Mouse (Mus musculus) intestine, embryonic 14.5 days (tissue): ENCODE results near the gene Pomgnt2. TPM values are rescaled to one million over a fixed set of nuclear protein-coding genes. Genes with fewer than 3 reads are reported as not detected.

Experiments used
- ATAC-seq: fragments of 200-750 bp; cut with Nextera tagmentation; replicated peaks from 2 replicates; pipeline ENCODE4 v1.8.0; 2017; ENCODE audit warnings: low read depth, moderate number of reproducible peaks, moderate TSS enrichment, moderate library complexity; ENCODE audit not compliant: low FRiP score, low TSS enrichment
- DNase-seq: peaks from one replicate; pipeline ENCODE4 v3.0.0-alpha.2; 2018; ENCODE audit warnings: low spot score
- H3K27ac ChIP-seq: fragments of 300-500 bp; sonication (generic); 2 replicates; pipeline ENCODE4 v1.5.1; 2014; ENCODE audit warnings: low read depth, mild to moderate bottlenecking, control low read depth
- H3K27me3 ChIP-seq: fragments of 300-500 bp; sonication (generic); replicated peaks from 2 replicates; pipeline ENCODE4 v1.6.1; 2014; ENCODE audit warnings: low read length, control low read depth; ENCODE audit not compliant: control insufficient read depth, insufficient read depth
- H3K36me3 ChIP-seq: fragments of 300-500 bp; sonication (generic); 2 replicates; pipeline ENCODE4 v1.6.1; 2014; ENCODE audit warnings: low read length, control low read depth; ENCODE audit not compliant: control insufficient read depth, insufficient read depth
- H3K4me1 ChIP-seq: fragments of 300-500 bp; sonication (generic); replicated peaks from 2 replicates; pipeline ENCODE4 v1.6.1; 2014; ENCODE audit warnings: low read length, control low read depth, mixed read lengths; ENCODE audit not compliant: control insufficient read depth, insufficient read depth
- H3K4me2 ChIP-seq: fragments of 300-500 bp; sonication (generic); 2 replicates; pipeline ENCODE4 v1.6.1; 2014; ENCODE audit warnings: low read length
- H3K4me3 ChIP-seq: fragments of 300-500 bp; sonication (generic); 2 replicates; pipeline ENCODE4 v1.5.1; 2014; ENCODE audit warnings: low read depth, low read length, control low read depth, mixed read lengths
- H3K9ac ChIP-seq: fragments of 300-500 bp; sonication (generic); 2 replicates; pipeline ENCODE4 v1.6.1; 2014; ENCODE audit warnings: mild to moderate bottlenecking, low read length
- H3K9me3 ChIP-seq: fragments of 300-500 bp; sonication (generic); 2 replicates; pipeline ENCODE4 v1.6.1; 2016; ENCODE audit warnings: low read length, control low read depth; ENCODE audit not compliant: control insufficient read depth
- WGBS: fragments of 180-500 bp; shearing (Covaris S2); extraction: QIAGEN DNeasy Blood & Tissue Kit; methylation state at CpG from one replicate; pipeline ENCODE4 v1.1.7; 2014; 5-methylcytosine and 5-hydroxymethylcytosine counted together
- polyA plus RNA-seq: library from polyadenylated mRNA; unstranded; fragments of >200 nt; fragmentation: Nextera tagmentation; extraction: Ambion mirVana; gene quantifications from 2 replicates; pipeline ENCODE4 v1.2.1, GENCODE M21; 2014

Pomgnt2 gene
- polyA plus RNA-seq, 1 experiment from 2014 or later: 12.8 TPM

DNA sequence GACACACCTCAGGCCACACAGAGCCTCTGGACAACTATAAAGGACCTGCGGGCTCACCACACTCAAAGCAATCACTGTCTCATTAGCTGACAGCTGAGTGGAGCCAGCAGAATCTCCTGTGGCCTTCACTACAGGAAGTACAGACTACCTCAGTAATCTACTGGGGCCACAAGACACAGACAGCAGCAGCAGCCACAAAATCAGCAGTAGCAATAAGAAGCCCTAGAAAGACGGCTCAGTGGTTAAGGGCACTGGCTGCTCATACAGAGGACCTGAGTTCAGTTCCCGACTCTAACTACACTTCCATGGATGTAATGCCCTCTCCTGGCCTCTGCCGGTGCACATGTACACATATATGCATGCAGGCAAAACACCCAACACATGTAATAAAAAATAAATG is 23.4 kb upstream of the Pomgnt2 start:
- H3K36me3 ChIP-seq: no peaks in the 10 kb centered on the region
- no peak overlapping the region for H3K4me2 ChIP-seq
- no peaks in the 10 kb centered on the region for H3K27me3 ChIP-seq
- DNase-seq (no peak), ATAC-seq (no peak)
- H3K9me3 ChIP-seq: no peaks in the 10 kb centered on the region
- H3K4me1 ChIP-seq: peaks cover 5% of the 10 kb centered on the region
- WGBS: 91% methylated on average over 4 of the region's 4 CpGs
- H3K9ac ChIP-seq: no peak overlapping the region
- H3K27ac ChIP-seq: no peak overlapping the region
- no peak overlapping the region for H3K4me3 ChIP-seq

- H3K27ac ChIP-seq: no peak overlapping the region
- no peak overlapping the region for H3K9ac ChIP-seq
- H3K4me3 ChIP-seq: no peak overlapping the region
- no peaks in the 10 kb centered on the region for H3K36me3 ChIP-seq
- H3K9me3 ChIP-seq: no peaks in the 10 kb centered on the region
- ATAC-seq (peak; percentile 70; the same call in 1 of the 2 replicates), DNase-seq (peak; percentile 61)
- WGBS: 14% methylated on average over 8 of the region's 8 CpGs
- H3K27me3 ChIP-seq: no peaks in the 10 kb centered on the region
- peaks cover 5% of the 10 kb centered on the region for H3K4me1 ChIP-seq
- no peak overlapping the region for H3K4me2 ChIP-seq
Measured at GRCm38 (mm10) chr9:122018782-122019395, 22.0 kb upstream of the Pomgnt2 start.

DNA sequence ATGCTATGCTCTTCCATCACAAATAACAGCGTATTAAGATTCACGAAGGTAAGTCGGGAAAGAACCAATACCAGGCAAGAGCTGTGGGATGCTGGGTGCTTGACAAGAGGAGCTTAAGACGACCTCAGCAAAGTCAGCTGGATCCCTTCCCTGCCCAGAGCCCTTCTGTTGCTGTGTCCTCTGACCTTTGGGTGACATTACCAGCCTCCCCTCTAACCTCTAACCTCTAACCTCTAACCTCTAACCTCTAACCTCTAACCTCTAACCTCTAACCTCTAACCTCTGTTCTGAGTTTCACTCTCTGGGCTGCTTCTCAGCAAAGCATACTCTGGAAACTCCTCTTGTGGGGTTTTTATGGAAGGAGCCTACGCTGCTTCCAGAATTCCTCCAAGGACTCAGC is 21.2 kb upstream of the Pomgnt2 start:
- no peak overlapping the region for H3K4me2 ChIP-seq
- no peak for DNase-seq

GRCm38 (mm10) chr9:122014241-122014667 is 17.3 kb upstream of the Pomgnt2 start:
- H3K4me3 ChIP-seq: no peak overlapping the region
- H3K4me1 ChIP-seq: peaks cover 2% of the 10 kb centered on the region; the same call in 1 of the 2 replicates
- H3K9me3 ChIP-seq: no peaks in the 10 kb centered on the region
- H3K4me2 ChIP-seq: no peak overlapping the region
- H3K27me3 ChIP-seq: no peaks in the 10 kb centered on the region
- DNase-seq (peak; percentile 90), ATAC-seq (no peak)
- H3K36me3 ChIP-seq: no peaks in the 10 kb centered on the region
- no peak overlapping the region for H3K9ac ChIP-seq
- WGBS: 12% methylated on average over 10 of the region's 10 CpGs
- no peak overlapping the region for H3K27ac ChIP-seq

More for the DNA sequence above, 21.2 kb upstream of the Pomgnt2 start:
- Histone ChIP-seq H3K36me3 (no peaks in the 10 kb centered on the region), H3K27ac (no peak overlapping the region), H3K9me3 (no peaks in the 10 kb centered on the region), H3K9ac (no peak overlapping the region), H3K27me3 (no peaks in the 10 kb centered on the region), H3K4me3 (no peak overlapping the region), H3K4me1 (peaks cover 5% of the 10 kb centered on the region; the same call in 1 of the 2 replicates)
- ATAC-seq: no peak
- WGBS: 83% methylated on average over 5 of the region's 5 CpGs

GRCm38 (mm10) chr9:122013629-122014028 is 16.7 kb upstream of the Pomgnt2 start:
- no peak overlapping the region for H3K4me3 ChIP-seq
- H3K27ac ChIP-seq: no peak overlapping the region
- ATAC-seq: no peak
- H3K27me3 ChIP-seq: no peaks in the 10 kb centered on the region
- no peaks in the 10 kb centered on the region for H3K36me3 ChIP-seq
- no peak overlapping the region for H3K9ac ChIP-seq
- H3K4me1 ChIP-seq: no peaks in the 10 kb centered on the region
- H3K4me2 ChIP-seq: no peak overlapping the region
- DNase-seq: no peak
- no peaks in the 10 kb centered on the region for H3K9me3 ChIP-seq
- WGBS: 74% methylated on average over 4 of the region's 4 CpGs

GRCm38 (mm10) chr9:122012816-122013215 is 15.9 kb upstream of the Pomgnt2 start:
- H3K27me3 ChIP-seq: no peaks in the 10 kb centered on the region
- no peak overlapping the region for H3K27ac ChIP-seq
- ATAC-seq (no peak), DNase-seq (no peak)
- no peaks in the 10 kb centered on the region for H3K9me3 ChIP-seq
- no peaks in the 10 kb centered on the region for H3K36me3 ChIP-seq
- no peak overlapping the region for H3K9ac ChIP-seq
- H3K4me1 ChIP-seq: no peaks in the 10 kb centered on the region
- H3K4me3 ChIP-seq: no peak overlapping the region
- 80% methylated on average over 2 of the region's 2 CpGs for WGBS
- H3K4me2 ChIP-seq: no peak overlapping the region

- Histone ChIP-seq H3K9ac (no peak overlapping the region), H3K36me3 (no peaks in the 10 kb centered on the region), H3K4me1 (no peaks in the 10 kb centered on the region), H3K4me2 (no peak overlapping the region), H3K27me3 (0 out of 2 replicates have a peak, but pooled peaks cover 2% of the 10 kb centered on the region), H3K9me3 (no peaks in the 10 kb centered on the region), H3K27ac (no peak overlapping the region), H3K4me3 (no peak overlapping the region)
- DNase-seq (no peak), ATAC-seq (no peak)
- 86% methylated on average over 2 of the region's 2 CpGs for WGBS
Measured at GRCm38 (mm10) chr9:122010751-122011150, 13.8 kb upstream of the Pomgnt2 start.

- no peak for DNase-seq
- H3K4me3 ChIP-seq: no peak overlapping the region
- WGBS: 55% methylated on average over 2 of the region's 2 CpGs
- H3K27me3 ChIP-seq: 0 out of 2 replicates have a peak, but pooled peaks cover 2% of the 10 kb centered on the region
- H3K27ac ChIP-seq: no peak overlapping the region
- no peak for ATAC-seq
- H3K9ac ChIP-seq: no peak overlapping the region
- no peaks in the 10 kb centered on the region for H3K36me3 ChIP-seq
- no peaks in the 10 kb centered on the region for H3K9me3 ChIP-seq
- H3K4me2 ChIP-seq: no peak overlapping the region
- H3K4me1 ChIP-seq: no peaks in the 10 kb centered on the region
Measured at GRCm38 (mm10) chr9:122008876-122009275, 12.0 kb upstream of the Pomgnt2 start.

DNA sequence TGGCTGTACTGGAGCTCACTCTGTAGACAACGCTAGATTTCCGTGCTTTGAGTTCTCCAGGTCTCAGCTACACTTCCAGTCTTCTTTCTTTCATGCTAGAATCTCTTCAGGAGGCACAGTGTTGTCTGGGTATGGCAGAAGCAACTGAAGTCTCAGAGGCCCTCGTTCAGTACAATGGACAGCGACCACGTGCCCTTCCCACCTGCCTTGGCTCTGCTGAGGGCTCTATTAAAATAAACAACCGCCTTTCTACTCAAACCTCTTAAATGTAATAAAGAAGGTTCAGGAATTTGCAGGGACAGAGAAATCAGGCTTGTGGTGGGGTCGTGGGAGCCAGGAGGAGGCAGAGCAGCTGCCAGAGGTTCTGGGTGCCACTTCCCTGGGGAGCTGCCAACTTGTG is 9.7 kb upstream of the Pomgnt2 start:
- ATAC-seq (no peak), DNase-seq (peak; percentile 87)
- Histone ChIP-seq H3K4me3 (no peak overlapping the region), H3K27me3 (0 out of 2 replicates have a peak, but pooled peaks cover 2% of the 10 kb centered on the region), H3K4me2 (no peak overlapping the region), H3K36me3 (no peaks in the 10 kb centered on the region), H3K9me3 (no peaks in the 10 kb centered on the region), H3K27ac (no peak overlapping the region), H3K4me1 (no peaks in the 10 kb centered on the region), H3K9ac (no peak overlapping the region)
- WGBS: 4% methylated on average over 7 of the region's 7 CpGs
